Mouse (Mus musculus): ENCODE measurements around the gene Fzd7. TPM values are rescaled to one million over a fixed set of nuclear protein-coding genes. Genes with fewer than 3 reads are reported as not detected.

The Fzd7 gene
- total and polyA plus RNA-seq, 3 experiments = 4.0 to 10.1 (median 4.8) TPM

DNA sequence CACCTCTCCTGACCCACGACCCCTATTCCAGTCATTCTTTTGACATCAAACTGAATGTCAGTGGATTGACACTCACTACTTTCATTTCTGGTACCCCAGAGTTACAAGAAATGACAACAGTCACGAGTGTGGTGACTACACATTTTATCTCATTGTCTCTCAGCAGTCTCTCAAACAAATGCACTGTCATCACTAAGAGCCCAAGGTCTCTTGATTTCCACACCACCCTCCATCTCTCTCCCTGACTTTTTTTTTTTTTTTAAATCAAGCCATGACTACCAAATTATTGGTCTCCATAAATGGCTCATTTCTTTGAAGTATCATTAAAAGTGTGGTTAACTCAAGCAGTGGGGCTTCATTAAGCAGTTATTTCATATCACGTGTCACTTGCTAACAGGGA, 17.1 kb downstream of the Fzd7 start:
- no peak for DNase-seq (ENCODE audit: extremely low read depth)
- TF ChIP-seq CTCF (conservative IDR thresholded peaks at IDR 0.05 in 1 of 2, IDR thresholded peaks at IDR 0.05 in 1 of 2; ENCODE audit: low read depth in 2 of 2, low read length in 2 of 2) = no peak
- TF ChIP-seq MAFK (IDR thresholded peaks at IDR 0.05; ENCODE audit: insufficient replicate concordance, low read length) = no peak
- TF ChIP-seq ETS1 (conservative IDR thresholded peaks at IDR 0.05; ENCODE audit: low read depth, low read length) = no peak
- no peak for TF ChIP-seq MEF2A (IDR thresholded peaks at IDR 0.05; ENCODE audit: borderline replicate concordance, low read depth, low read length)
- TF ChIP-seq HCFC1 (IDR thresholded peaks at IDR 0.05; ENCODE audit: low read depth, low read length) = no peak
- TF ChIP-seq MXI1 (IDR thresholded peaks at IDR 0.05; ENCODE audit: low read depth, low read length) = no peak
- no peak for TF ChIP-seq RAD21 (IDR thresholded peaks at IDR 0.05; ENCODE audit: low read depth, low read length)
- no peak for TF ChIP-seq IRF4 (IDR thresholded peaks at IDR 0.05; ENCODE audit: low read depth, low read length)
- TF ChIP-seq ZKSCAN1 (IDR thresholded peaks at IDR 0.05; ENCODE audit: borderline replicate concordance, low read depth, low read length) = no peak
- no peak for TF ChIP-seq SMC3 (IDR thresholded peaks at IDR 0.05; ENCODE audit: low read depth, low read length)
- no peak for TF ChIP-seq USF2 (conservative IDR thresholded peaks at IDR 0.05; ENCODE audit: low read depth, low read length)
- TF ChIP-seq E2F4 (IDR thresholded peaks at IDR 0.05; ENCODE audit: insufficient replicate concordance, low read depth, low read length) = no peak
- no peak for TF ChIP-seq TBP (conservative IDR thresholded peaks at IDR 0.05; ENCODE audit: low read depth, low read length)
- TF ChIP-seq KAT2A (IDR thresholded peaks at IDR 0.05; ENCODE audit: insufficient replicate concordance, low read length) = no peak

DNA sequence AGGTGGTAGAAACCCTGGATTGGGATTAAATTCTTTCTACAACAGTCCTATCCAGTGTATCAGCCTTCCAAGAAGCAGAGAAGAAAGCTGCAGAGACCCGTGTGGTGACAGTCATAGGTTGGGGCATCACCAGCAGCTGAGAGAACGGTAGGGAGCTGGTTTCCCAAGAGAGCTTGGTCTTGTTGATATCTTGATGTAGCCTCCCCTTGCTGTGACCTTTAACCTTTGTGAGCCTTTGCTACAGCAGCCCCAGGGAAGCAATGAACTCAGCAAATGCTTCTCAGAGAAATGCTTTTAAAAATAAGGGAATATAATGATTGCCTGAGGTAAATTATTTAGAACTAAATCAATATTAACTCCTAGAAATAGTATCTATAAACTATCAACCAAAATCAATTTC, 20.1 kb downstream of the Fzd7 start:
- Histone ChIP-seq H3K36me3 (replicated peaks in 1 of 2; ENCODE audit: control insufficient read depth in 1 of 2, insufficient read depth in 1 of 2, low read length in 1 of 2) (no peaks in the 10 kb centered on the region), H3K9me3 (replicated peaks; ENCODE audit: low read length) (no peaks in the 10 kb centered on the region), H3K4me1 (ENCODE audit: control insufficient read depth in 1 of 2, insufficient read depth in 2 of 2) (no peaks in the 10 kb centered on the region), H3K4me3 (replicated peaks in 1 of 3; ENCODE audit: low read depth in 2 of 3, low read length in 2 of 3, poor library complexity in 1 of 3) (no peak overlapping the region), H3K4me2 (ENCODE audit: insufficient read depth, low read depth, poor library complexity, severe bottlenecking) (no peak overlapping the region), H3K79me2 (replicated peaks; ENCODE audit: control insufficient read depth, extremely low read depth, insufficient read depth, poor library complexity, severe bottlenecking) (no peaks in the 10 kb centered on the region), H3K27me3 (replicated peaks) (no peaks in the 10 kb centered on the region), H3K9ac (ENCODE audit: insufficient read depth, low read depth) (no peak overlapping the region), H3K27ac (ENCODE audit: insufficient read depth, low read depth) (no peak overlapping the region)
- TF ChIP-seq E2F4 (IDR thresholded peaks at IDR 0.05; ENCODE audit: insufficient replicate concordance, low read depth, low read length) (no peak), RCOR1 (conservative IDR thresholded peaks at IDR 0.05; ENCODE audit: low read depth, low read length) (no peak)
- DNase-seq (ENCODE audit: extremely low read depth) = no peak
- dilution Hi-C loops (cut with MboI; ENCODE audit: extremely low pct_ligation_motif_present, extremely low pct_unique_long_range_greater_than_20kb, low sequenced_read_pairs) (no loop called here), in situ Hi-C loops (cut with MboI; ENCODE audit: low pct_ligation_motif_present, low pct_unique_long_range_greater_than_20kb, low sequenced_read_pairs) (no loop called here)

More for the DNA sequence above, 17.1 kb downstream of the Fzd7 start:
- dilution Hi-C loops (cut with MboI; ENCODE audit: extremely low pct_ligation_motif_present, extremely low pct_unique_long_range_greater_than_20kb, low sequenced_read_pairs) (no loop called here), in situ Hi-C loops (cut with MboI; ENCODE audit: low pct_ligation_motif_present, low pct_unique_long_range_greater_than_20kb, low sequenced_read_pairs) (no loop called here)
- Histone ChIP-seq H3K9ac (ENCODE audit: insufficient read depth, low read depth) (no peak overlapping the region), H3K79me2 (replicated peaks; ENCODE audit: control insufficient read depth, extremely low read depth, insufficient read depth, poor library complexity, severe bottlenecking) (no peaks in the 10 kb centered on the region), H3K27me3 (replicated peaks) (no peaks in the 10 kb centered on the region), H3K4me3 (replicated peaks in 1 of 3; ENCODE audit: low read depth in 2 of 3, low read length in 2 of 3, poor library complexity in 1 of 3) (no peak overlapping the region), H3K27ac (ENCODE audit: insufficient read depth, low read depth) (no peak overlapping the region), H3K4me2 (ENCODE audit: insufficient read depth, low read depth, poor library complexity, severe bottlenecking) (no peak overlapping the region), H3K9me3 (replicated peaks; ENCODE audit: low read length) (no peaks in the 10 kb centered on the region), H3K4me1 (ENCODE audit: control insufficient read depth in 1 of 2, insufficient read depth in 2 of 2) (no peaks in the 10 kb centered on the region), H3K36me3 (replicated peaks in 1 of 2; ENCODE audit: control insufficient read depth in 1 of 2, insufficient read depth in 1 of 2, low read length in 1 of 2) (no peaks in the 10 kb centered on the region)
